Mouse (Mus musculus): ENCODE measurements around the gene Cyp27b1.

- no peak for TF ChIP-seq CTCF (conservative IDR thresholded peaks at IDR 0.05; ENCODE audit: low read length)
- TF ChIP-seq POU5F1 (IDR thresholded peaks at IDR 0.05; ENCODE audit: borderline replicate concordance, low read length), result no peak
Measured at GRCm38 (mm10) chr10:127083915-127084306, 35.9 kb downstream of the Cyp27b1 start.

Data from E14TG2a.4 (cell line).